Mouse (Mus musculus) bone marrow macrophage, adult 2 months (primary cell): ENCODE data around the gene Hpse2.

Experiments
- CTCF ChIP-seq: IDR thresholded peaks from 2 replicates; pipeline ENCODE4 v1.5.1; 2012; ENCODE audit warnings: low read depth, mild to moderate bottlenecking, low read length, moderate library complexity
- POLR2A ChIP-seq: IDR thresholded peaks from 2 replicates; pipeline ENCODE4 v1.6.1; 2012; ENCODE audit warnings: mild to moderate bottlenecking, low read depth, low read length, borderline replicate concordance

- TF ChIP-seq CTCF (no peak), POLR2A (no peak)
Measured at GRCm38 (mm10) chr19:42745869-42746224, 642.3 kb downstream of the Hpse2 start.
